ENCODE assay signal across 8 mouse cellular contexts in the genomic region with DNA sequence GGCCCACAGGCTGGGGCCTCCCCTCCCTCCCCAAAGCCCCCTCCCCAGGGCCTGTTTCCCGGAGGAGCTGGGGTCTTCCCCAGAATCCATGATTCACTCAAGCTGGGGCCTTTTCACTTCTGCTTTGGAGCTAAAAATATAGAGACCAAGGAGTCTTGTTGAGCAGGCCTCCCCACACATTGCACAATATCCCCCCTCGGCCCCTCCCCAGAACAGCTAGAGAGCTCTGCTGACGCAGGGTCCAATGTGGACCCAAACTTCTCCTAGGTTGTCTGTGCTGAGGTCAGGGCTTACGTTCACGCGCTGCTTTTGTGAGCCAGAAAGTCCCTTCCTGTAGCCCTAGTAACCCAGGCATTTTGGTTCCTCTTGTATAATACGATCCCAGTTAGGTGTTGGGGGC. TPM values are rescaled to one million over a fixed set of nuclear protein-coding genes. Genes with fewer than 3 reads are reported as not detected.
A peak's percentile ranks its signal among the peaks of the same experiment; 100 is the strongest.
DNase-seq lines count a peak whose midpoint lies in the region; ATAC-seq lines count a peak whose summit lies in the region.

No protein-coding gene starts in this region.

- peak; percentile 54 for DNase-seq in adrenal gland, adult 2 months
- no peak for DNase-seq in adrenal gland, adult 8-10 months
- DNase-seq in right cerebral cortex, postnatal 25 days, result peak; percentile 32
- no peak for DNase-seq in right cerebral cortex, postnatal 14 days
- no peak for DNase-seq in cerebellum, adult 11 months

- peaks cover 45% of the 10 kb centered on the region for H3K36me3 ChIP-seq in liver, embryonic 15.5 days (replicated peaks)
- H3K36me3 ChIP-seq in stomach, embryonic 14.5 days (ENCODE audit: control insufficient read depth, insufficient read depth, low read length), result peaks cover 35% of the 10 kb centered on the region

- no peak overlapping the region for H3K4me3 ChIP-seq in liver, embryonic 15.5 days (replicated peaks)
- H3K4me3 ChIP-seq in stomach, embryonic 14.5 days (ENCODE audit: low read depth, low read length), result no peak overlapping the region

- no peak overlapping the region for H3K9ac ChIP-seq in liver, embryonic 15.5 days
- H3K9ac ChIP-seq in stomach, embryonic 14.5 days (replicated peaks; ENCODE audit: low read depth, low read length), result 0 out of 2 replicates have a peak overlapping the region, but pooled peaks have one; percentile 10

- peak overlapping the region; percentile 62 for H3K27ac ChIP-seq in liver, embryonic 15.5 days (replicated peaks)
- H3K27ac ChIP-seq in stomach, embryonic 14.5 days (ENCODE audit: low read length), result no peak overlapping the region; the same call in 1 of the 2 replicates

- H3K4me1 ChIP-seq in liver, embryonic 15.5 days (replicated peaks), result peaks cover 64% of the 10 kb centered on the region
- peaks cover 13% of the 10 kb centered on the region for H3K4me1 ChIP-seq in stomach, embryonic 14.5 days (ENCODE audit: control insufficient read depth, insufficient read depth, low read length)

- ATAC-seq in liver, embryonic 15.5 days (ENCODE audit: insufficient read depth), result no peak
- no peak for ATAC-seq in stomach, embryonic 14.5 days (ENCODE audit: insufficient number of reproducible peaks, insufficient read depth, low FRiP score, low read depth)
- ATAC-seq in CD4-positive, CD25-positive, alpha-beta regulatory T cell, adult 4 months, result no peak

- H3K4me2 ChIP-seq in liver, embryonic 15.5 days, result no peak overlapping the region
- no peak overlapping the region for H3K4me2 ChIP-seq in stomach, embryonic 14.5 days (replicated peaks; ENCODE audit: low read depth, low read length)

- H3K9me3 ChIP-seq in liver, embryonic 15.5 days (replicated peaks), result no peaks in the 10 kb centered on the region
- no peaks in the 10 kb centered on the region for H3K9me3 ChIP-seq in stomach, embryonic 14.5 days (ENCODE audit: control insufficient read depth, low read depth, low read length)

- 41% methylated on average over 7 of the region's 7 CpGs for WGBS in liver, embryonic 15.5 days (ENCODE audit: insufficient replicate concordance)
- WGBS in stomach, embryonic 14.5 days, result 81% methylated on average over 7 of the region's 7 CpGs

- no peaks in the 10 kb centered on the region for H3K27me3 ChIP-seq in liver, embryonic 15.5 days
- H3K27me3 ChIP-seq in stomach, embryonic 14.5 days (ENCODE audit: control insufficient read depth, insufficient read depth, low read length), result no peaks in the 10 kb centered on the region

RNA-seq across cellular contexts. Expression of a gene that starts 6.0 kb away (rescaled TPM):
- 10 to 100 TPM; 16.3 to 19.4 TPM for total RNA-seq in adrenal gland, adult 2 months (2021)
- polyA plus RNA-seq in adrenal gland, adult 2 months (2012; rRNA removed), result 25.9 and 32.3 TPM in 2 replicates
- total RNA-seq in adrenal gland, adult 8-10 months (2022), result 10 to 100 TPM; 12.8 to 33.6 (median 21.5) TPM
- polyA plus RNA-seq in liver, embryonic 15.5 days (2015; fragmentation: Nextera tagmentation; extraction: Ambion mirVana), result 8.3 and 8.8 TPM in 2 replicates
- polyA plus RNA-seq in stomach, embryonic 14.5 days (2014; fragmentation: Nextera tagmentation; extraction: Ambion mirVana), result 15.5 and 17.6 TPM in 2 replicates
- 100 to 1,000 TPM; 156 to 341 TPM for polyA plus RNA-seq in CD4-positive, CD25-positive, alpha-beta regulatory T cell, adult 4 months (2017; shearing (Covaris generic))

RNA-seq across cellular contexts. Expression of a gene that starts 6.5 kb away (rescaled TPM):
- total RNA-seq in adrenal gland, adult 2 months (2021), result 10 to 100 TPM; 39.6 to 49.7 TPM
- polyA plus RNA-seq in adrenal gland, adult 2 months (2012; rRNA removed), result 72.1 and 88.5 TPM in 2 replicates
- total RNA-seq in adrenal gland, adult 8-10 months (2022), result 10 to 100 TPM; 24.5 to 44.1 (median 29.5) TPM
- 23.9 and 25.6 TPM in 2 replicates for polyA plus RNA-seq in liver, embryonic 15.5 days (2015; fragmentation: Nextera tagmentation; extraction: Ambion mirVana)
- 47.1 and 51.1 TPM in 2 replicates for polyA plus RNA-seq in stomach, embryonic 14.5 days (2014; fragmentation: Nextera tagmentation; extraction: Ambion mirVana)
- 10 to 100 TPM; 25.8 to 27.5 TPM for polyA plus RNA-seq in CD4-positive, CD25-positive, alpha-beta regulatory T cell, adult 4 months (2017; shearing (Covaris generic))

RNA-seq across cellular contexts. Expression of a gene that starts 6.7 kb away (rescaled TPM):
- 100 to 1,000 TPM in 1 of 2 experiments, 10 to 100 TPM in 1; 73.4 to 104 TPM for total RNA-seq in adrenal gland, adult 2 months (2021)
- 323 and 399 TPM in 2 replicates for polyA plus RNA-seq in adrenal gland, adult 2 months (2012; rRNA removed)
- total RNA-seq in adrenal gland, adult 8-10 months (2022), result 100 to 1,000 TPM in 1 of 4 experiments, 10 to 100 TPM in 3; 61.6 to 102 (median 87.9) TPM
- 24.6 and 26.2 TPM in 2 replicates for polyA plus RNA-seq in liver, embryonic 15.5 days (2015; fragmentation: Nextera tagmentation; extraction: Ambion mirVana)
- 67.3 and 73.2 TPM in 2 replicates for polyA plus RNA-seq in stomach, embryonic 14.5 days (2014; fragmentation: Nextera tagmentation; extraction: Ambion mirVana)
- 10 to 100 TPM; 55.6 to 71.0 TPM for polyA plus RNA-seq in CD4-positive, CD25-positive, alpha-beta regulatory T cell, adult 4 months (2017; shearing (Covaris generic))

RNA-seq across cellular contexts. Expression of a gene that starts 13.6 kb away (rescaled TPM):
- total RNA-seq in adrenal gland, adult 2 months (2021), result 10 to 100 TPM; 14.9 to 15.6 TPM
- 22.5 and 23.2 TPM in 2 replicates for polyA plus RNA-seq in adrenal gland, adult 2 months (2012; rRNA removed)
- 10 to 100 TPM; 13.6 to 28.9 (median 20.9) TPM for total RNA-seq in adrenal gland, adult 8-10 months (2022)
- polyA plus RNA-seq in liver, embryonic 15.5 days (2015; fragmentation: Nextera tagmentation; extraction: Ambion mirVana), result 4.5 and 5.1 TPM in 2 replicates
- 63.4 and 70.7 TPM in 2 replicates for polyA plus RNA-seq in stomach, embryonic 14.5 days (2014; fragmentation: Nextera tagmentation; extraction: Ambion mirVana)
- polyA plus RNA-seq in CD4-positive, CD25-positive, alpha-beta regulatory T cell, adult 4 months (2017; shearing (Covaris generic)), result 100 to 1,000 TPM in 1 of 2 experiments, 10 to 100 TPM in 1; 65.5 to 110 TPM

RNA-seq across cellular contexts. Expression of a gene that starts 35.6 kb away (rescaled TPM):
- 1,000 to 10,000 TPM in 1 of 2 experiments, 100 to 1,000 TPM in 1; 895 to 1,085 TPM for total RNA-seq in adrenal gland, adult 2 months (2021)
- polyA plus RNA-seq in adrenal gland, adult 2 months (2012; rRNA removed), result 555 and 709 TPM in 2 replicates
- total RNA-seq in adrenal gland, adult 8-10 months (2022), result 1,000 to 10,000 TPM in 3 of 4 experiments, 100 to 1,000 TPM in 1; 948 to 1,196 (median 1,106) TPM
- polyA plus RNA-seq in liver, embryonic 15.5 days (2015; fragmentation: Nextera tagmentation; extraction: Ambion mirVana), result 540 and 619 TPM in 2 replicates
- polyA plus RNA-seq in stomach, embryonic 14.5 days (2014; fragmentation: Nextera tagmentation; extraction: Ambion mirVana), result 1,258 and 1,269 TPM in 2 replicates
- polyA plus RNA-seq in CD4-positive, CD25-positive, alpha-beta regulatory T cell, adult 4 months (2017; shearing (Covaris generic)), result 1,000 to 10,000 TPM; 1,259 to 1,457 TPM

Comparison
In these comparisons a context has a peak if more than half of its experiments do, and no peak if none do; other contexts are left out.
1. DNase-seq: peak in adrenal gland, adult 2 months (single experiment) and right cerebral cortex, postnatal 25 days (single experiment); none in adrenal gland, adult 8-10 months (single experiment), right cerebral cortex, postnatal 14 days (single experiment) and cerebellum, adult 11 months (single experiment).